Mouse (Mus musculus) adipocyte (in vitro differentiated cells): ENCODE results near the gene Cep295nl.

ENCODE experiments used
- DNase-seq: peaks from one replicate; pipeline ENCODE4 v3.0.0-alpha.2; 2016; ENCODE audit warnings: low spot score

Cep295nl gene

GRCm38 (mm10) chr11:118354636-118355191 lies 12.4 kb upstream of the Cep295nl start:
- no peak for DNase-seq

GRCm38 (mm10) chr11:118349494-118349893 lies 7.2 kb upstream of the Cep295nl start:
- DNase-seq, result no peak

GRCm38 (mm10) chr11:118348877-118349276 lies 6.6 kb upstream of the Cep295nl start:
- DNase-seq, result no peak

DNA sequence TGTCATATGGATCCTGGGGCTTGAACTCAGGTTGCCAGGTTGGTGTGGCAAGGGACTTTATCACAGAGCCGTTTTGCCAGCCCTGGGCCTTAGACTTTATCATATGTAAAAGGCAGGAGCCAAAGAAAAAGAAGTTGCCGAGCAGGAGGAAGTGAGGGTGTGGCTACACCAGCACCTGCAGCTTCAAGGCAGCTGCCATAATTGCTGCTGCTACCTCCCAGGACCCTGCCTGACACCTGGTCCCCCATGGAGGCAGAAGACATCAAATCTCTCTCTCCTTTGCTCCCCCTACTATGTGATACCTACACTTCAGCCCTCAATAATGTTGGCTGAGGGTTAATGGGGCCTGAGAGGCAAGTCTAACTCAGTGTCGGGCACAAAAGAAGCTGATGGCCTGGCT lies 6.1 kb upstream of the Cep295nl start:
- DNase-seq, result no peak

DNA sequence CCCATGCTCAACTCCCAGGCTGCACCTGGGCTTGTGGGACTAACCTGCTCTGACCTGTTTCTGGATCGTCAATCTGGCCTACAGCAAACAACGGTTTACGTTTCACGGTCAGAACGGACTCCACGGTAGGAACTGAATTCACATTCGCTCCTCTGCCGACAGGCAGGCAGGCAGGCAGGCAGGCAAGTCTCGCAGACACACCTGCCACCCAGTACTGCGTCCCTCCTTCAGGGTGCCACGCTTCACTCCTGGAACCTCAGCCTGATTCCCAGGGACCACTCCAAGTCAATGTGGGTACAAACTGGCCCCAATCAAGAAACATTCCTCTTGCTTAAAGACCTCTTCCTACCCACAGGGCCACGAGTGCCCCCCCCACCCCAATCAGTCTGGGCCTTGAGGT lies 5.6 kb upstream of the Cep295nl start:
- DNase-seq, result no peak

DNA sequence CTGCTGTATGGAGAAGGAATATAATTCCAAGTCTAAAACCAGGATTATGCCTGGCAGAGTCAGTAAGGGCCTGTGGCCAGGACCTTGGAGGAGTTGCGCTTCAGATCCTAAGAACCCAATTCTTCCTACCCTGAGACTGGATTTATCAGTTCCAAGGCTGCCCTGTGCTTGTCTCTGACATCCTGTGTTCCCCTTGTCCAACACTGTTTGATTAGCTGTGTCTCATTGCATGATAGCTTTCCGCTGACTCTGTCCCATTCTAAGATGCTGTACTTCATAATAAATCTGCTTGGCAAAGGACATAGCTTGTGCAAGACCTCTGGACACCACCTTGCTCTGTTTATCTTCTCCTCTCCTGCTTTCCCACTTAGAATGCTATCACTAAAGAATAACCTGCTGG lies 5.1 kb upstream of the Cep295nl start:
- no peak for DNase-seq

DNA sequence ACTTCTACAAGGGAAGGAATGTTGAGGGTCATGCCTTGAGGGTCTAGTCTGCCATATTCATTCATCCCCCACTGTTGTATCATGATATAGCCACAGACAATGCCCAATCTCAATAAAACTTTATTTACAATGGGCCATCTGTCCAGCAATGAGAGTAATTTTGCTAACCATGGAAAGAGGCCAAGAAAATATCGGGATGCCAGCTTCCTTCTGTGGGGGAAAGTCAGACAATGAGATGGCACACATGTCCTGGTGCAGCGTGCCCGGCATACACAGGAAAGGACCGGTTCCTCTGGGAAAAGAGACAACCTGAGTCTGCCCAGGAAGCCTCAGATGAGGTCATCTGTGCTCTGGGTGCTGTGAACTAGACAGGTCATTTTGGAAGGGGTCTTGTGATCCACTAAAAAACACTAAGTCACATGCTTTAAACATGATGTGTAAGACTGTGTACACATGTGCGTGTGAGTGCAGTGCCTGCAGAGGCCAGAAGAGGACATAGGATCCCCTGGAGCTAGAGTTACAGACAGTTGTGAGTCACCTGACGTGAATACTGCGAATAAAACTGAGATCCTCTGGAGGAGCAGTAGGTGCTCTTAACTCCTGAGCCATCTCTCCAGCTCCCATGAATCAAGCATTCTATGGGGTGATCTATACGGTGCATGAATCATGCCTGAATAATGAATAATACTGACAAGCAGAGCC lies 4.2 kb upstream of the Cep295nl start:
- no peak for DNase-seq

GRCm38 (mm10) chr11:118345693-118346092 lies 3.4 kb upstream of the Cep295nl start:
- DNase-seq, result no peak

DNA sequence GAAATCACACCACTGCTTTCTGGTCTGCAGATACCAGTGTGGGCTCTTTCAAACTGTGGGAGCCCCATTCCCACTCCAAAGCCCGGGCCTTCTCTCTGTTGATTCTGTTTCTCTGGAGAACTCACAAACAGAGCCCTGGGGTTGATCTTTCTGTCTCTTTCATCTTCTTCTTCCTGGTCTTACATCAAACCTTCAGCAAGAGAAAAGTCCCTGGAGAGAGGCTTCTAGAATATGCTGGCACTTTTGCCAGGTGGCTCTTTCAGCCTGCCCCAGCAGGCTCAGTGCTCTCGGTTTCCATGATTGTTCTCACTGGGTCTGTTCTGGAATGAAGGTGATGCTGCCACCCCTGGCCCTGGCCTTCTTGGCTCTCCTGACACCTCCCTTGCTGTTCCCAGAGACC lies 1.3 kb upstream of the Cep295nl start:
- no peak for DNase-seq

GRCm38 (mm10) chr11:118337491-118338168 lies 4.7 kb downstream of the Cep295nl start:
- peak; percentile 30 for DNase-seq

- no peak for DNase-seq
These were observed 8.9 kb downstream of the Cep295nl start for GRCm38 (mm10) chr11:118333431-118333830.

GRCm38 (mm10) chr11:118332376-118332775 lies 9.9 kb downstream of the Cep295nl start:
- no peak for DNase-seq

- DNase-seq, result no peak
These were observed 11.5 kb downstream of the Cep295nl start for GRCm38 (mm10) chr11:118330777-118331176.

DNA sequence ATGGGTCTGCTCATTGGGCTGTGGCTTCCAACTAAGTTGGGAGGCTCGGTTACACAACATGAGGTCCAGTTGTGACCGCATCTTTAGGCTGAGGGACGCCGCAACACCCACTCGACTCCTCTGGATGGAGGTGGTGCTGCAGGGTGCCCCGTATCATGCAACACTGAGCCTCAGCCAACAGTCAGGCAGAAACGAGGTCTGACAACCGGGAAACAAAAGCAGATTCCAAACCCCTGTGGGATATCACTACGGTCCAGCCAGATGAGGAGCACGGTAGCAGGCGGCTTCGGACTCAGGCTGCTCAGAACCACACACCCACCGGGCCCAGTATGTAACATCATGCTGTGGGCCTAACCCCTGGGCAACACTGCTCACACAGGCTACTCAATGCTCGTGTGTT lies 11.9 kb downstream of the Cep295nl start:
- no peak for DNase-seq

- no peak for DNase-seq
These were observed 13.4 kb downstream of the Cep295nl start for GRCm38 (mm10) chr11:118328947-118329346.

DNA sequence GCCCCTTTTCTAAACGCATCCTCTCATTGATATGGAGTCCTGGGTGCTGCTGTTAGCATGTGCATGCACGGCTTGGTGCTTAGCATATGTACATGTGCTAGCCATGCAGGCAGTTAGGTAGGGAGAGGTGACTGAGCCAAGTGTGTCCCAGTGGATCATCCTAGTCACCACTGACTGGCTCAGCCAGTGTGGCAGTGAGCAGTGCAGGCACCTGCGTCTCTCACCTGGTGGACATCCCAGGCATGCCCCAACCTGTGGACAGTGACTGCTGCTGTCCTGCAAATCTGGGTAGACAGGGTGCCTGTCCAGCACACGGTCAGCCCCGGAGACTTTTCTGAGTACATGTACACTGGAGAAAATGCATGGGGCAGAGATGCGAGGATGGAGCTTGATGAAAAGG lies 13.8 kb downstream of the Cep295nl start:
- no peak for DNase-seq

- DNase-seq, result peak; percentile 80
These were observed 15.0 kb downstream of the Cep295nl start for GRCm38 (mm10) chr11:118326991-118327971.

DNA sequence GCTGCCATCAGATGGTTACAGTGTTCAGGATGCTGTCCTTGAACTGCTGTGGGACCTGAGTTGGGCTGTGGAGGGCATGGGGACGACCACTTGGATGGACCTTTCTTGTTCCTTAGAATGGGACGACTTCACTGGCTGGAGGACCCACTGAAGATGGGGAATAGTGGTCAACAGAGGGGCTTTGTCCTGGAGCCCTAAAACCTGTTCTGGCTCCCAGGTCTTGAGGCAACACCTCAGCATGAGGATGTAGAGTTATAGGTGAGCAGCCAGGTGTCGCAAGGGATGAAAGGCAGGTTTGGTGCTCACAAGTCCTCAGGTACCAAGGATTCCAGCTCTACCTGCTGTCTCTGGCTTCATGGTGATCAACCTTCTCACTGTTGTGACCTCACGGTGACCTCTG lies 15.8 kb downstream of the Cep295nl start:
- no peak for DNase-seq

- peak; percentile 14 for DNase-seq
These were observed 17.8 kb downstream of the Cep295nl start for GRCm38 (mm10) chr11:118324541-118324940.

GRCm38 (mm10) chr11:118323974-118324373 lies 18.3 kb downstream of the Cep295nl start:
- DNase-seq, result no peak

DNA sequence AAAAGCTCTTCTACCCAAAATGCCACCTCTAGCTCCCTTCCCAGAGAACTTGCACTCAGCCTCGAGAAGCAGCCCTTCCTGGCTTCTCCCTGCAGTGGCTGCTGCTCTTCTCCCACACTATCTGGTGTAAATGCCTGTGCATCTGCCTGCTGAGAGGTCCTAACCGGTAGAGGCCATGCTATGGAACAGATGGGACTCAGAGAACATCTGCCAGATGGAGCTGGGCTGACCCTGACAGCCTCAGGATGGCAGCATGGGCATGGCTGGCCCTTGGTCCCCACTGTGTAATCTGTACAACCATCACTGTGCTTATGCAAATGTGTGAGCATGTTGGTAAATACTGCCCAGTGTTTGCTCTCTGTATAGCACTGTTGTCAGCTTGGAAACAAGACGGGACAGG lies 19.7 kb downstream of the Cep295nl start:
- DNase-seq, result no peak

DNA sequence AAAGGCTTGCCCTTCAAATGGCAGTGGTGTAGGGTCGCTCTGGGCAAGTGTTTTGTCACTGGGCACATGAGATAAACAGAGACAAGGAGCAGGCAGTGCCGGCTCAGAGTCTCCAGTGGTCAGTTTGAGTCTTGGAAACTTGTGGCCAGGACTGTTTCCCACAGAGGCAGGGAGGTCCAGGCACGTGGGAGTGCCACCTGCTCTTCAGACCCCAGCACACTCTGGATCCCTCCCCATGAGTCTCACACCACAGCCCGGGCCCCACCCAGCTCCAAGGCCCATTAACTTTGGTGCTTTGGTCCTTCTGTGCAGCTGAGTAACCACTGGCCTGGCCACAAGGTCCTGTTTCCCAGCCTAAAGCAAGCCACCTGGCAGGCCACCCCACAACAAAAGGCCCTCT lies 20.3 kb downstream of the Cep295nl start:
- DNase-seq, result no peak
